Mouse (Mus musculus) gastrocnemius, adult 2 months (tissue): ENCODE data around the gene Tars. TPM values are rescaled to one million over a fixed set of nuclear protein-coding genes. Genes with fewer than 3 reads are reported as not detected.

Experiments
- DNase-seq: peaks from one replicate; pipeline ENCODE4 v3.0.0; 2022
- H3K27ac ChIP-seq: fragments of 200-600 bp; 2 replicates; pipeline ENCODE4 v1.8.1; 2022; ENCODE audit warnings: mild to moderate bottlenecking
- H3K4me3 ChIP-seq: fragments of 200-600 bp; 2 replicates; pipeline ENCODE4 v1.8.1; 2022; ENCODE audit warnings: mild to moderate bottlenecking, moderate library complexity
- CTCF ChIP-seq: fragments of 200-600 bp; IDR thresholded peaks from 2 replicates; pipeline ENCODE4 v1.8.1; 2022; ENCODE audit warnings: antibody characterized with exemption, mild to moderate bottlenecking, moderate library complexity
- intact Hi-C: fragments of 180-260 bp; cut with DNase I; formaldehyde crosslinking; loops from one replicate; pipeline ENCODE4 v1.15.1; 2025
- total RNA-seq, 2 experiments: library from RNA; stranded (reverse); gene quantifications; 2 replicates each; pipeline ENCODE4 v1.2.3; 2021

The Tars gene
- total RNA-seq, 2 experiments from 2014 or later, result 29.2 to 36.3 TPM

- H3K27ac ChIP-seq, result no peak overlapping the region
- no peak for TF ChIP-seq CTCF
- intact Hi-C loops, result no loop called here
- no peak overlapping the region for H3K4me3 ChIP-seq
- DNase-seq, result no peak
These were observed 42.0 kb downstream of the Tars start for GRCm38 (mm10) chr15:11357501-11357900.

GRCm38 (mm10) chr15:11355865-11356264, 43.6 kb downstream of the Tars start:
- intact Hi-C loops, result no loop called here
- Histone ChIP-seq H3K4me3 (no peak overlapping the region), H3K27ac (no peak overlapping the region)
- peak; percentile 3; the same call in 1 of the 2 replicates for TF ChIP-seq CTCF
- no peak for DNase-seq

- H3K27ac ChIP-seq, result no peak overlapping the region
- no peak for DNase-seq
- no peak for TF ChIP-seq CTCF
- intact Hi-C loops, result no loop called here
- no peak overlapping the region for H3K4me3 ChIP-seq
These were observed 59.8 kb downstream of the Tars start for GRCm38 (mm10) chr15:11339467-11340180.
